Mouse (Mus musculus): ENCODE data around the gene Ascl4. TPM values are rescaled to one million over a fixed set of nuclear protein-coding genes. Genes with fewer than 3 reads are reported as not detected.
A peak's percentile ranks its signal among the peaks of the same experiment; 100 is the strongest.

Ascl4 gene
- total and polyA plus RNA-seq, 2 experiments, result 0.04 TPM; not detected in 1

DNA sequence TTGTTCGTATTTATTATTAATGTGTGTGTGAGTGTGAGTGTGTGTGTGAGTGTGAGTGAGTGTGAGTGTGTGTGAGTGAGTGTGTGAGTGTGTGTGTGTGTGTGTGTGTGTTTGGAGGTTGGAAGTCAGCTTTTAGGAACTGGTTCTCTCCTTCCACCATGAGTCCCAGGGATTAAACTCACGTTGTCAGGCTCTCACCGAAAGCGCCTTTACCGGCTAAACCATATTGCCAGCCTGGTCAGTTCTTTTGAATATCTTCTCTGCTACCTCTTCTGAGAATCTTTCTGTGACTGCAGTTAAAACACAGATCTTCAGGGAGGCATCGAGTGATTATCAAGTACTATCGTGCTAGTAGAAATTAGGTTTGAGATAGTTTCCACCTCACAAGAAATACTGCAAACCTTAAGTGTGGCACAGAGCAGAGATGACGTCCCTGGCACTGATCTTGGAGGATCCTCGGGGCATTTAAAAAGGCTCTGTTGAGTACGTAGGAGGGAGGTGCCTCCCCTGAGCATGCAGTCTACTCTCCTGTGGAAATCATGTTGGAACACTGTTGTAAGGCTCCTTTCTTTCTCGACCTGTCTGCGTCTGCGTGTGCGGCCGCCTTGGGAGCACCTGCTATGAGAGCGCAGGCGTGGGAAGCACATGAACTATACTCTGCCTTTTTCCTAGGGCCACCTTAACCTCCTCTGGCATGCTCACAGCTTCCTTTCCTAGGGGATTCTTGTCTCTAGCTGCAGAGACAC is 40.1 kb downstream of the Ascl4 start:
- Histone ChIP-seq H3K27me3 (ENCODE audit: control insufficient read depth, insufficient read depth, low read length) (no peaks in the 10 kb centered on the region), H3K27ac (replicated peaks; ENCODE audit: insufficient read depth, low read depth, low read length) (no peak overlapping the region), H3K36me3 (ENCODE audit: control insufficient read depth, insufficient read depth, low read length) (no peaks in the 10 kb centered on the region), H3K4me1 (ENCODE audit: control insufficient read depth, insufficient read depth, low read length) (no peaks in the 10 kb centered on the region), H3K4me3 (ENCODE audit: insufficient read depth, low read depth, low read length) (no peak overlapping the region), H3K9ac (ENCODE audit: low read depth, low read length) (no peak overlapping the region), H3K79me2 (ENCODE audit: control insufficient read depth, insufficient read depth, low read length) (no peaks in the 10 kb centered on the region)
- WGBS, result 59% methylated on average over 17 of the region's 17 CpGs
- no peak for DNase-seq (ENCODE audit: extremely low read depth, low read depth, low spot score)
- no peak; the same call in 1 of the 2 replicates for TF ChIP-seq CTCF (IDR thresholded peaks at IDR 0.05; ENCODE audit: low read depth, low read length)
- TF ChIP-seq POLR2A (IDR thresholded peaks at IDR 0.05; ENCODE audit: extremely low read depth, insufficient read depth, low read length), result no peak

DNA sequence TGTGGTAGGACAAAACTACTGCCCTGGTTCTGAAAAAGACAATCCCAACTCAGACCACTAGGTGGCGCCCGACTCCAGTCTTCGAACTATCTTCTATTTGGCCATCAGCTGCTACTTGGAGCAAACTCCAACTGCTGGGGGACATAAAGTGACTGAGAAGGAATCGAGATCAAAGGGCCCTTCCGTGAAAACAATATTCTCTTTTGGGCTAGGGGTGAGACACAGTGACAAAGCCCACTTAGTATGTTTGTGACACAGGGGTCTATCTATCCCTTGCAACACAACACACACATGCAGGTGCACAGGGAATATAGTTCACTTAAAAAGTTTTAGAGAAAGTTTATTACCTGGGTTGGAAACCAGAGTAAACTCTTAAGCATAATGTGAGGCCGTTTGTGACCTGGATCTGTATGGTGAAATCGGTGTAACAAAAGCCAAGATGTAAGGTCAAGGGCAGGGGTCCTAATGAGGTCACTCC is 40.7 kb downstream of the Ascl4 start:
- Histone ChIP-seq H3K36me3 (ENCODE audit: control insufficient read depth, insufficient read depth, low read length) (no peaks in the 10 kb centered on the region), H3K79me2 (ENCODE audit: control insufficient read depth, insufficient read depth, low read length) (no peaks in the 10 kb centered on the region), H3K27ac (replicated peaks; ENCODE audit: insufficient read depth, low read depth, low read length) (no peak overlapping the region), H3K4me1 (ENCODE audit: control insufficient read depth, insufficient read depth, low read length) (no peaks in the 10 kb centered on the region), H3K27me3 (ENCODE audit: control insufficient read depth, insufficient read depth, low read length) (no peaks in the 10 kb centered on the region), H3K9ac (ENCODE audit: low read depth, low read length) (no peak overlapping the region), H3K4me3 (ENCODE audit: insufficient read depth, low read depth, low read length) (no peak overlapping the region)
- WGBS, result 11% methylated on average over 7 of the region's 7 CpGs
- TF ChIP-seq POLR2A (IDR thresholded peaks at IDR 0.05; ENCODE audit: extremely low read depth, insufficient read depth, low read length), result no peak
- TF ChIP-seq CTCF (IDR thresholded peaks at IDR 0.05; ENCODE audit: low read depth, low read length), result peak; percentile 64; the same call in 1 of the 2 replicates
- DNase-seq (ENCODE audit: extremely low read depth, low read depth, low spot score), result peak; percentile 33

DNA sequence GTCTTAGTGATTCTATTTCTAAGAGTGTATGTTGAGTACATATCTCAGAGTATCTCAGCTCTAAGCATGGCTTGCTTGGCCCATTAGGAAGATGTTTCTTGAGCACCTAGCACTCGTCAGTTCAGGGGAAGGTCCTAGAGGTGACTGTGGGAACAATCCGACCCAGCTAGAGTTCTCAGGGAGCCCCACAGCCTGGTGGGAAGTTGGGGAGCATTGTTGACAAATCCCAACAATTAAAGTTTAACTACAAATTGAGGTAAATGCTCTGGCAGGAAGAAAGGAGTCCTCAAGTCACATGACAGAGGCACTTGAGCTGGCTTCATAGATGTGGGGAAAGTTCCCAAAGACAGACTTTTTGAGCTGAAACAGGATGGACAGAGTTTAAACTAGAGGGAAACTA is 41.2 kb downstream of the Ascl4 start:
- no peaks in the 10 kb centered on the region for H3K36me3 ChIP-seq (ENCODE audit: control insufficient read depth, insufficient read depth, low read length)
- H3K27ac ChIP-seq (replicated peaks; ENCODE audit: insufficient read depth, low read depth, low read length), result no peak overlapping the region
- H3K4me3 ChIP-seq (ENCODE audit: insufficient read depth, low read depth, low read length), result no peak overlapping the region
- TF ChIP-seq CTCF (IDR thresholded peaks at IDR 0.05; ENCODE audit: low read depth, low read length), result no peak
- TF ChIP-seq POLR2A (IDR thresholded peaks at IDR 0.05; ENCODE audit: extremely low read depth, insufficient read depth, low read length), result no peak
- H3K79me2 ChIP-seq (ENCODE audit: control insufficient read depth, insufficient read depth, low read length), result no peaks in the 10 kb centered on the region
- no peak for DNase-seq (ENCODE audit: extremely low read depth, low read depth, low spot score)
- H3K4me1 ChIP-seq (ENCODE audit: control insufficient read depth, insufficient read depth, low read length), result no peaks in the 10 kb centered on the region
- H3K27me3 ChIP-seq (ENCODE audit: control insufficient read depth, insufficient read depth, low read length), result no peaks in the 10 kb centered on the region
- 26% methylated on average over 2 of the region's 2 CpGs for WGBS
- no peak overlapping the region for H3K9ac ChIP-seq (ENCODE audit: low read depth, low read length)

DNA sequence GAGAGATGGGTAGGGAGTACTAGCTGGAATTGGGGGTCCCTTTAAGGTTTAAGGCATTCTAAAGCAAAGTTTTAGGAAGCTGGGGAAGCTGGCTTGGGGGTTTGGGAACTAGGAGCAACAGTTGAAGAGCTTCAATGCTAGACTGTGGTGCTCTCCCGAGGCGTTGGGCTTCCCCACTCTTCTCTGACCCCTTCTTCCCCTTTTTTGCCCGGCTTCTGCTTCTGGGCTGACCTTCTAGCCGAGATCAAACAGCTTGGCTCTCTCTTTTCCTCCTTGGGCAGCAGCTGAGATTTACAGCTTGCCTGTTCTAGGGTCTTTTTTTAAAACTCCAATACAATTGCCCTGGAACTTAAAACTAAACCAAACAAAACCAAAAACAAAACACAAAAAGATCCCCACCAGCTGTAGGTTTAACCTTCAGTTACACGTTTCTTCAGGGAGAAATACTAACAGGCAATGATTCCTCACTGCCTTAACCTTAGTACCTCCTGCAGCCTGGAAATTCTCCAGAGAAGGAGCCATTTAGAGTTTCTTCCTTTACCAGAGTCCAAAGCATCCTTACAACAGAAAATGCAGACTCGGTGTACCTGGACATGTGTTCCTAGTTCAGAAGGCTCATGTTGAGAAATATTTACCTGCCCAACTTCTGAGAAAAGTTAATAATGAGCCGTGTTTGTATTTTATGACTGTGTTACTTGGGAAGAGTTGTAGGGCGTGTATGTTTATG is 42.6 kb downstream of the Ascl4 start:
- no peak overlapping the region for H3K4me3 ChIP-seq (ENCODE audit: insufficient read depth, low read depth, low read length)
- no peak for DNase-seq (ENCODE audit: extremely low read depth, low read depth, low spot score)
- WGBS, result 34% methylated on average over 8 of the region's 8 CpGs
- no peak overlapping the region for H3K9ac ChIP-seq (ENCODE audit: low read depth, low read length)
- TF ChIP-seq POLR2A (IDR thresholded peaks at IDR 0.05; ENCODE audit: extremely low read depth, insufficient read depth, low read length) (no peak), CTCF (IDR thresholded peaks at IDR 0.05; ENCODE audit: low read depth, low read length) (no peak)
- no peak overlapping the region for H3K27ac ChIP-seq (replicated peaks; ENCODE audit: insufficient read depth, low read depth, low read length)
- H3K27me3 ChIP-seq (ENCODE audit: control insufficient read depth, insufficient read depth, low read length), result no peaks in the 10 kb centered on the region
- H3K4me1 ChIP-seq (ENCODE audit: control insufficient read depth, insufficient read depth, low read length), result no peaks in the 10 kb centered on the region
- no peaks in the 10 kb centered on the region for H3K79me2 ChIP-seq (ENCODE audit: control insufficient read depth, insufficient read depth, low read length)
- H3K36me3 ChIP-seq (ENCODE audit: control insufficient read depth, insufficient read depth, low read length), result no peaks in the 10 kb centered on the region

DNA sequence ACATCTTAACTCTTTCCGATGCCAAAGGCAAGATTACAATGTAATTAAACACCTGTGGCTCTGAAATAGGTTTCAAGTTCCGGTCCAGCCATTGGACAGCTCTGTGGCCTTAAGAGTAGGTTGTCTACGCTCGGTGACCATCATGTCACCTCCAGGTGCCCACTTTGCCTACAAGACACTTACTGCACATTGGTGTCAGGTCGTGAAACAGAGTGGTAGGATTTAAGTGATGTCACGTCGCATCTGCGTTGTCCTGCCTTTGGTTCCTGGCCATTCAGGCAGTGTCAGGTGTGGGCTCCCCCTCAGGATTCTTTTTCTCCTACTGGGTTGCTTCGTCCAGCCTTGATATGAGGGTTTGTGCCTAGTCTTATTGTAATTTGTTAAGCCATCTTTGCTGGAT is 44.3 kb downstream of the Ascl4 start:
- no peak overlapping the region for H3K27ac ChIP-seq (replicated peaks; ENCODE audit: insufficient read depth, low read depth, low read length)
- H3K9ac ChIP-seq (ENCODE audit: low read depth, low read length), result no peak overlapping the region
- H3K36me3 ChIP-seq (ENCODE audit: control insufficient read depth, insufficient read depth, low read length), result no peaks in the 10 kb centered on the region
- H3K79me2 ChIP-seq (ENCODE audit: control insufficient read depth, insufficient read depth, low read length), result no peaks in the 10 kb centered on the region
- no peak for DNase-seq (ENCODE audit: extremely low read depth, low read depth, low spot score)
- H3K27me3 ChIP-seq (ENCODE audit: control insufficient read depth, insufficient read depth, low read length), result no peaks in the 10 kb centered on the region
- TF ChIP-seq CTCF (IDR thresholded peaks at IDR 0.05; ENCODE audit: low read depth, low read length) (no peak), POLR2A (IDR thresholded peaks at IDR 0.05; ENCODE audit: extremely low read depth, insufficient read depth, low read length) (no peak)
- no peaks in the 10 kb centered on the region for H3K4me1 ChIP-seq (ENCODE audit: control insufficient read depth, insufficient read depth, low read length)
- no peak overlapping the region for H3K4me3 ChIP-seq (ENCODE audit: insufficient read depth, low read depth, low read length)
- WGBS, result 85% methylated on average over 9 of the region's 9 CpGs
